Comparison of ENCODE assay signal across 8 mouse cellular contexts in genomic region chr13:85288574-85288842, GRCm38 (mm10). TPM values are rescaled to one million over a fixed set of nuclear protein-coding genes. Genes with fewer than 3 reads are reported as not detected.
A peak's percentile ranks its signal among the peaks of the same experiment; 100 is the strongest.
DNase-seq lines count a peak whose midpoint lies in the region; ATAC-seq and TF ChIP-seq lines count a peak whose summit lies in the region.

No protein-coding gene starts in this region.

- ATAC-seq in kidney, postnatal 0 days (replicated peaks; ENCODE audit: low FRiP score, low read depth) = peak; percentile 7
- ATAC-seq in hindbrain, embryonic 12.5 days (ENCODE audit: low FRiP score) = peak; percentile 5; the same call in 1 of the 2 replicates
- peak; percentile 10; the same call in 1 of the 2 replicates for ATAC-seq in midbrain, embryonic 15.5 days (replicated peaks)

- peak overlapping the region; percentile 73 for H3K4me2 ChIP-seq in kidney, postnatal 0 days (ENCODE audit: low read length)
- H3K4me2 ChIP-seq in hindbrain, embryonic 12.5 days (replicated peaks) = peak overlapping the region; percentile 66
- H3K4me2 ChIP-seq in midbrain, embryonic 15.5 days = peak overlapping the region; percentile 67

- no peak for DNase-seq in kidney, postnatal 0 days (ENCODE audit: low spot score)
- no peak for DNase-seq in kidney, postnatal 4 days
- no peak for DNase-seq in urinary bladder, postnatal 25 days (ENCODE audit: low spot score)
- DNase-seq in urinary bladder, postnatal 14 days (ENCODE audit: low spot score) = no peak
- DNase-seq in adrenal gland, adult 18-20 months (ENCODE audit: low spot score in 2 of 2) = no peak

- under 1% methylated on average over 29 of the region's 35 CpGs for WGBS in kidney, postnatal 0 days
- WGBS in hindbrain, embryonic 12.5 days = under 1% methylated on average over 25 of the region's 35 CpGs
- WGBS in midbrain, embryonic 15.5 days = under 1% methylated on average over 35 of the region's 35 CpGs

- peak overlapping the region; percentile 100 for H3K27ac ChIP-seq in kidney, postnatal 0 days
- peak overlapping the region; percentile 93 for H3K27ac ChIP-seq in cortical plate, adult 2 months (ENCODE audit: insufficient read depth, low read length)
- peak overlapping the region; percentile 100 for H3K27ac ChIP-seq in hindbrain, embryonic 12.5 days
- peak overlapping the region; percentile 100 for H3K27ac ChIP-seq in midbrain, embryonic 15.5 days

- H3K36me3 ChIP-seq in kidney, postnatal 0 days (ENCODE audit: insufficient read depth, low read length) = no peaks in the 10 kb centered on the region
- no peaks in the 10 kb centered on the region for H3K36me3 ChIP-seq in hindbrain, embryonic 12.5 days
- H3K36me3 ChIP-seq in midbrain, embryonic 15.5 days (replicated peaks) = no peaks in the 10 kb centered on the region

- no peaks in the 10 kb centered on the region for H3K9me3 ChIP-seq in kidney, postnatal 0 days (replicated peaks; ENCODE audit: low read length)
- no peaks in the 10 kb centered on the region for H3K9me3 ChIP-seq in hindbrain, embryonic 12.5 days (replicated peaks)
- no peaks in the 10 kb centered on the region for H3K9me3 ChIP-seq in midbrain, embryonic 15.5 days

- TF ChIP-seq POLR2A in cortical plate, adult 2 months (IDR thresholded peaks at IDR 0.05; ENCODE audit: extremely low read depth, insufficient read depth, low read length) = no peak

- H3K4me3 ChIP-seq in kidney, postnatal 0 days (replicated peaks; ENCODE audit: low read depth, low read length) = peak overlapping the region; percentile 98
- H3K4me3 ChIP-seq in cortical plate, adult 2 months (ENCODE audit: insufficient read depth, low read length) = peak overlapping the region; percentile 66
- H3K4me3 ChIP-seq in hindbrain, embryonic 12.5 days = peak overlapping the region; percentile 96
- H3K4me3 ChIP-seq in midbrain, embryonic 15.5 days = peak overlapping the region; percentile 99

- no peaks in the 10 kb centered on the region for H3K27me3 ChIP-seq in kidney, postnatal 0 days (ENCODE audit: insufficient read depth, low read length)
- no peaks in the 10 kb centered on the region for H3K27me3 ChIP-seq in hindbrain, embryonic 12.5 days
- H3K27me3 ChIP-seq in midbrain, embryonic 15.5 days (replicated peaks) = no peaks in the 10 kb centered on the region

- H3K4me1 ChIP-seq in kidney, postnatal 0 days (replicated peaks; ENCODE audit: insufficient read depth, low read length) = no peaks in the 10 kb centered on the region
- H3K4me1 ChIP-seq in cortical plate, adult 2 months (ENCODE audit: control insufficient read depth, insufficient read depth, low read length) = no peaks in the 10 kb centered on the region
- H3K4me1 ChIP-seq in hindbrain, embryonic 12.5 days = peaks cover 7% of the 10 kb centered on the region
- peaks cover 13% of the 10 kb centered on the region for H3K4me1 ChIP-seq in midbrain, embryonic 15.5 days

- TF ChIP-seq CTCF in kidney, postnatal 0 days (IDR thresholded peaks at IDR 0.05; ENCODE audit: low read depth) = no peak
- TF ChIP-seq CTCF in cortical plate, adult 2 months (IDR thresholded peaks at IDR 0.05; ENCODE audit: extremely low read depth, insufficient read depth, low read length) = no peak

- peak overlapping the region; percentile 97 for H3K9ac ChIP-seq in kidney, postnatal 0 days (ENCODE audit: low read depth, low read length)
- H3K9ac ChIP-seq in hindbrain, embryonic 12.5 days = peak overlapping the region; percentile 96
- peak overlapping the region; percentile 99 for H3K9ac ChIP-seq in midbrain, embryonic 15.5 days

RNA-seq across cellular contexts. Expression of gene Rasa1, which starts 0.4 kb away (rescaled TPM):
- 45.0 and 47.6 TPM in 2 replicates for polyA plus RNA-seq in kidney, postnatal 0 days (2015; fragmentation: Nextera tagmentation; extraction: Ambion mirVana)
- polyA plus RNA-seq in cortical plate, adult 2 months (2012; rRNA removed) = 37.4 and 40.7 TPM in 2 replicates
- polyA plus RNA-seq in hindbrain, embryonic 12.5 days (2016; fragmentation: Nextera tagmentation; extraction: Ambion mirVana) = 64.2 and 69.0 TPM in 2 replicates
- 60.1 and 67.0 TPM in 2 replicates for polyA plus RNA-seq in midbrain, embryonic 15.5 days (2015; fragmentation: Nextera tagmentation; extraction: Ambion mirVana)
- total RNA-seq in adrenal gland, adult 18-20 months (2021) = 10 to 100 TPM; 33.2 to 40.6 TPM
